Mouse (Mus musculus) testis, adult 2 months (tissue): Measurements from ENCODE around the gene Nhlrc1.

ENCODE experiments used
- CTCF ChIP-seq: fragments of 200-500 bp; IDR thresholded peaks from 2 replicates; pipeline ENCODE4 v1.5.1; 2012; ENCODE audit warnings: low read depth, mild to moderate bottlenecking, inconsistent platforms, low read length, moderate library complexity; ENCODE audit not compliant: control insufficient read depth, insufficient read depth, insufficient replicate concordance
- POLR2A ChIP-seq: fragments of 200-500 bp; IDR thresholded peaks from 2 replicates; pipeline ENCODE4 v1.6.1; 2012; ENCODE audit warnings: low read depth, mild to moderate bottlenecking, inconsistent platforms, low read length, moderate library complexity; ENCODE audit not compliant: control insufficient read depth

DNA sequence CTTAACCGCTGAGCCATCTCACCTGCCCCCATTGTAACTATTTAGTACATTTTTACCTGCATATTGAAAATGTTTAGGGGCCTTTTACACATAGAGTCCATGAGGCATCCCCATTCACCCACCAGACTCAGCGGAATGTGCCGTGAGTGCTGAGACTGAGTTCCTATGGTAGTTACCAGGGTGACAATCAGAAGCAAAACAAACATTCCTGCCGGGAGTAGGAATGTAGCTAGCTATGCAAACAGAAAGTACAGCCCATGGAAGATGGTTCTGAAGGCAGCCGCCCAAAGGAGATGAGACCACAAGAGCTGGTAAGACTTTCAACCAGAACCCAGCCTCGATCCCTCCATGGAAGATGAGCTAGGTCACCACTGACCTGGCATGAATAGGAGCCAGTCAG, 28.4 kb downstream of the Nhlrc1 start:
- no peak for TF ChIP-seq CTCF
- no peak for TF ChIP-seq POLR2A
